Mouse (Mus musculus) embryonic facial prominence, embryonic 12.5 days (tissue): ENCODE results near the gene Naa50. TPM values are rescaled to one million over a fixed set of nuclear protein-coding genes. Genes with fewer than 3 reads are reported as not detected.

Experiments used
- ATAC-seq: fragments of 200-750 bp; cut with Nextera tagmentation; 2 replicates; pipeline ENCODE4 v1.8.0; 2017; ENCODE audit not compliant: insufficient number of reproducible peaks, insufficient read depth, low FRiP score, low TSS enrichment
- H3K27ac ChIP-seq: fragments of 300-500 bp; sonication (generic); 2 replicates; pipeline ENCODE4 v1.5.1; 2016; ENCODE audit warnings: mild to moderate bottlenecking
- H3K27me3 ChIP-seq: fragments of 300-500 bp; sonication (generic); 2 replicates; pipeline ENCODE4 v1.6.1; 2016; ENCODE audit warnings: mild to moderate bottlenecking, moderate library complexity
- H3K36me3 ChIP-seq: fragments of 300-500 bp; sonication (generic); 2 replicates; pipeline ENCODE4 v1.6.1; 2016; ENCODE audit warnings: mild to moderate bottlenecking
- H3K4me1 ChIP-seq: fragments of 300-500 bp; sonication (generic); 2 replicates; pipeline ENCODE4 v1.6.1; 2016
- H3K4me2 ChIP-seq: fragments of 300-500 bp; sonication (generic); replicated peaks from 2 replicates; pipeline ENCODE4 v1.6.1; 2016; ENCODE audit warnings: mild to moderate bottlenecking, moderate library complexity
- H3K4me3 ChIP-seq: fragments of 300-500 bp; sonication (generic); 2 replicates; pipeline ENCODE4 v1.5.1; 2016; ENCODE audit warnings: mild to moderate bottlenecking
- H3K9ac ChIP-seq: fragments of 300-500 bp; sonication (generic); 2 replicates; pipeline ENCODE4 v1.6.1; 2016; ENCODE audit warnings: mild to moderate bottlenecking, moderate library complexity
- H3K9me3 ChIP-seq: fragments of 300-500 bp; sonication (generic); 2 replicates; pipeline ENCODE4 v1.6.1; 2016; ENCODE audit warnings: mild to moderate bottlenecking, moderate library complexity
- WGBS: fragments of 180-500 bp; shearing (Covaris S2); methylation state at CpG from one replicate; pipeline ENCODE4 v1.1.7; 2016; 5-methylcytosine and 5-hydroxymethylcytosine counted together
- polyA plus RNA-seq: library from polyadenylated mRNA; unstranded; fragments of >200 nt; fragmentation: Nextera tagmentation; extraction: Ambion mirVana; gene quantifications from 2 replicates; pipeline ENCODE4 v1.2.1, GENCODE M21; 2016

Gene Naa50
- 114 and 125 TPM in 2 replicates for polyA plus RNA-seq

- no peaks in the 10 kb centered on the region for H3K36me3 ChIP-seq
- WGBS = 1% methylated on average over 66 of the region's 71 CpGs
- peak; percentile 87 for ATAC-seq
Measured at GRCm38 (mm10) chr16:44139536-44140185, at the start of gene Naa50, which contains the start of gene Atp6v1a. Naa50 (plus strand) TSS chr16:44139830. Atp6v1a (minus strand) TSS chr16:44139705.

GRCm38 (mm10) chr16:44099377-44099776 lies 40.3 kb upstream of the Naa50 start:
- H3K27me3 ChIP-seq = no peaks in the 10 kb centered on the region

More at GRCm38 (mm10) chr16:44139536-44140185, at the start of gene Naa50, which contains the start of gene Atp6v1a:
- Histone ChIP-seq H3K9ac (peak within 1 kb of the TSS; percentile 95), H3K27ac (peak within 1 kb of the TSS; percentile 97), H3K4me1 (peaks cover 10% of the 10 kb centered on the region), H3K9me3 (no peaks in the 10 kb centered on the region), H3K27me3 (no peaks in the 10 kb centered on the region), H3K4me2 (peak within 1 kb of the TSS; percentile 96), H3K4me3 (peak within 1 kb of the TSS; percentile 93)

GRCm38 (mm10) chr16:44101181-44101710 lies 38.4 kb upstream of the Naa50 start:
- WGBS = 89% methylated on average over 12 of the region's 12 CpGs
- no peak for ATAC-seq
- Histone ChIP-seq H3K9me3 (no peaks in the 10 kb centered on the region), H3K4me3 (no peak overlapping the region), H3K36me3 (peaks cover 61% of the 10 kb centered on the region), H3K27me3 (no peaks in the 10 kb centered on the region), H3K4me1 (no peaks in the 10 kb centered on the region), H3K9ac (no peak overlapping the region), H3K27ac (no peak overlapping the region), H3K4me2 (no peak overlapping the region)

More at GRCm38 (mm10) chr16:44099377-44099776, 40.3 kb upstream of the Naa50 start:
- peaks cover 71% of the 10 kb centered on the region for H3K36me3 ChIP-seq
- no peak overlapping the region for H3K27ac ChIP-seq
- no peaks in the 10 kb centered on the region for H3K4me1 ChIP-seq
- no peak overlapping the region for H3K4me3 ChIP-seq
- H3K9ac ChIP-seq = no peak overlapping the region
- whole genome bisulfite sequencing = 92% methylated on average over 7 of the region's 7 CpGs
- H3K4me2 ChIP-seq = no peak overlapping the region
- ATAC-seq = no peak
- no peaks in the 10 kb centered on the region for H3K9me3 ChIP-seq

GRCm38 (mm10) chr16:44102925-44103324 lies 36.7 kb upstream of the Naa50 start:
- 97% methylated on average over 2 of the region's 2 CpGs for WGBS
- H3K4me3 ChIP-seq = no peak overlapping the region
- H3K36me3 ChIP-seq = peaks cover 65% of the 10 kb centered on the region
- no peaks in the 10 kb centered on the region for H3K27me3 ChIP-seq
- H3K9ac ChIP-seq = no peak overlapping the region
- H3K9me3 ChIP-seq = no peaks in the 10 kb centered on the region
- no peak for ATAC-seq
- H3K27ac ChIP-seq = no peak overlapping the region
- H3K4me1 ChIP-seq = no peaks in the 10 kb centered on the region
- no peak overlapping the region for H3K4me2 ChIP-seq

- H3K36me3 ChIP-seq = peaks cover 66% of the 10 kb centered on the region
- WGBS = 83% methylated on average over 18 of the region's 18 CpGs
- no peak overlapping the region for H3K9ac ChIP-seq
- no peaks in the 10 kb centered on the region for H3K4me1 ChIP-seq
- no peaks in the 10 kb centered on the region for H3K9me3 ChIP-seq
- H3K27me3 ChIP-seq = no peaks in the 10 kb centered on the region
- H3K27ac ChIP-seq = no peak overlapping the region
- no peak overlapping the region for H3K4me3 ChIP-seq
- no peak for ATAC-seq
- no peak overlapping the region for H3K4me2 ChIP-seq
Measured at GRCm38 (mm10) chr16:44103806-44104766, 35.5 kb upstream of the Naa50 start.

GRCm38 (mm10) chr16:44105211-44105610 lies 34.4 kb upstream of the Naa50 start:
- WGBS = 88% methylated on average over 2 of the region's 2 CpGs
- no peaks in the 10 kb centered on the region for H3K4me1 ChIP-seq
- H3K27me3 ChIP-seq = no peaks in the 10 kb centered on the region
- no peaks in the 10 kb centered on the region for H3K9me3 ChIP-seq
- no peak for ATAC-seq
- H3K4me2 ChIP-seq = no peak overlapping the region
- no peak overlapping the region for H3K27ac ChIP-seq
- no peak overlapping the region for H3K4me3 ChIP-seq
- H3K36me3 ChIP-seq = peaks cover 68% of the 10 kb centered on the region
- no peak overlapping the region for H3K9ac ChIP-seq

DNA sequence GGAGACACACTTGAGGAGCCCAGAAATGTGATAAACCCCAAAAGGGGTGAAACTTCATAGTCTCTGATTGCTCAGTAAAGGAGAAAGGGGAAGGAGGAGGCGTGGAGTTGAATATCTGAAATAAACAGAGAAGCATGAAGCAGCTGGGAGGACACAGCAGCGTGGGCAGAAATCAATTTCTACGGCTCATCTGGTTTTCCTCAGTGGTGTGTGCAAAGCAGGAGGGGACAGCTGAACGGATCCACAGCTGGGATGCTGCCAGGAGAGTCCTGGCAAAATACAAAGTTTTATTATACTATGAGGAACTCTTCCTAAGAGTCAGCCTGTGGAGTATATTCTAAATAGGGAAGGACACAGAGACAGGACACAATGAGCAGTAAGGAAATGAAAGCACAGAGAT lies 30.6 kb upstream of the Naa50 start:
- H3K4me2 ChIP-seq = no peak overlapping the region
- H3K27me3 ChIP-seq = no peaks in the 10 kb centered on the region
- H3K9me3 ChIP-seq = no peaks in the 10 kb centered on the region
- ATAC-seq = no peak
- no peaks in the 10 kb centered on the region for H3K4me1 ChIP-seq
- no peak overlapping the region for H3K4me3 ChIP-seq
- H3K36me3 ChIP-seq = peaks cover 46% of the 10 kb centered on the region
- no peak overlapping the region for H3K9ac ChIP-seq
- H3K27ac ChIP-seq = no peak overlapping the region
- 61% methylated on average over 4 of the region's 4 CpGs for WGBS

GRCm38 (mm10) chr16:44119753-44120501 lies 19.7 kb upstream of the Naa50 start:
- Histone ChIP-seq H3K27me3 (no peaks in the 10 kb centered on the region), H3K4me3 (no peak overlapping the region), H3K9ac (no peak overlapping the region), H3K27ac (no peak overlapping the region), H3K4me1 (no peaks in the 10 kb centered on the region), H3K36me3 (0 out of 2 replicates have a peak, but pooled peaks cover 8% of the 10 kb centered on the region), H3K9me3 (no peaks in the 10 kb centered on the region), H3K4me2 (no peak overlapping the region)
- ATAC-seq = no peak
- 87% methylated on average over 7 of the region's 7 CpGs for WGBS

DNA sequence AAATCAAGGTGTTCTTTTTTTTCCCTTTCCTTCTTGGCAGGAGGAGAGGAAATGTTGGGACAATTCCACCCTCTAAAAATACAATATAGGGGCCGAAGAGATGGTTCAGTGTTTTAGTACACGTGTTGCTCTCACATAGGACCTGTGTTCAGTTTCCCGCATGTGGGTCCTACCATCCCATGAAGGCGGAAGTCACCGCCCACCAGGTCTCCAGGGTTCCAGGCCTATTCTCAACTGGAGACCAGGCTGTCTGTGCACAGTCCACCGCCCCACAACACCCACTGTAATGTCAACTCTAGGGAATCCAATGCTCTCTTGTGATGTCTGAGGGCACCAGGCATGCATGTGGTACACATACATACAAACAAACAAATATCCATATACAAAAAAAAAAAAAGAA lies 17.5 kb upstream of the Naa50 start:
- H3K4me3 ChIP-seq = no peak overlapping the region
- H3K9me3 ChIP-seq = no peaks in the 10 kb centered on the region
- ATAC-seq = no peak
- no peak overlapping the region for H3K9ac ChIP-seq
- H3K4me2 ChIP-seq = no peak overlapping the region
- no peak overlapping the region for H3K27ac ChIP-seq
- no peaks in the 10 kb centered on the region for H3K36me3 ChIP-seq
- 90% methylated on average over 6 of the region's 6 CpGs for WGBS
- no peaks in the 10 kb centered on the region for H3K27me3 ChIP-seq
- peaks cover 4% of the 10 kb centered on the region; the same call in 1 of the 2 replicates for H3K4me1 ChIP-seq

GRCm38 (mm10) chr16:44122574-44122973 lies 17.1 kb upstream of the Naa50 start:
- Histone ChIP-seq H3K9me3 (no peaks in the 10 kb centered on the region), H3K9ac (no peak overlapping the region), H3K36me3 (no peaks in the 10 kb centered on the region), H3K4me1 (peaks cover 4% of the 10 kb centered on the region; the same call in 1 of the 2 replicates), H3K27me3 (no peaks in the 10 kb centered on the region), H3K4me3 (no peak overlapping the region), H3K27ac (no peak overlapping the region), H3K4me2 (no peak overlapping the region)
- 82% methylated on average over 6 of the region's 6 CpGs for WGBS
- no peak for ATAC-seq
